Mouse (Mus musculus) adrenal gland, postnatal 36 days (tissue): ENCODE data around the gene Inip. TPM values are rescaled to one million over a fixed set of nuclear protein-coding genes. Genes with fewer than 3 reads are reported as not detected.

Source experiments
- total RNA-seq, 2 experiments: library from RNA; stranded (reverse); gene quantifications; 2 replicates each; pipeline ENCODE4 v1.2.3; 2021

The Inip gene
- total RNA-seq, 2 experiments from 2014 or later, result 14.0 to 18.1 TPM

Other genes with a start within 250 kb of the Inip start
- 10 to 100 TPM; 79.9 to 82.5 TPM for gene Hsdl2, start 220.0 kb downstream of the Inip start, total RNA-seq
- gene E130308A19Rik, start 175.4 kb downstream of the Inip start, total RNA-seq, result 10 to 100 TPM; 14.5 to 16.6 TPM
- 1 to 10 TPM; 5.7 to 6.0 TPM for gene Snx30, start 4.3 kb upstream of the Inip start, total RNA-seq
- gene Slc46a2, start 113.5 kb upstream of the Inip start, total RNA-seq, result not detected
- not detected for gene Mup4, start 159.1 kb upstream of the Inip start, total RNA-seq
- not detected for gene Mup6, start 162.7 kb upstream of the Inip start, total RNA-seq